Mouse (Mus musculus) cerebellum, postnatal 14 days (tissue): Measurements from ENCODE around the gene Med29.

Source experiments
- DNase-seq, 2 experiments: peaks; one replicate each; pipeline ENCODE4 v3.0.0; 2021; ENCODE audit warnings: mixed read lengths in 2 of 2

The Med29 gene

GRCm38 (mm10) chr7:28351676-28352191, 40.8 kb downstream of the Med29 start:
- no peak for DNase-seq

- DNase-seq = peak; percentile 99
Measured at GRCm38 (mm10) chr7:28350155-28350883, 42.2 kb downstream of the Med29 start, which contains the start of gene Rps16. TSS of gene Rps16 (plus strand) at chr7:28350652.

DNA sequence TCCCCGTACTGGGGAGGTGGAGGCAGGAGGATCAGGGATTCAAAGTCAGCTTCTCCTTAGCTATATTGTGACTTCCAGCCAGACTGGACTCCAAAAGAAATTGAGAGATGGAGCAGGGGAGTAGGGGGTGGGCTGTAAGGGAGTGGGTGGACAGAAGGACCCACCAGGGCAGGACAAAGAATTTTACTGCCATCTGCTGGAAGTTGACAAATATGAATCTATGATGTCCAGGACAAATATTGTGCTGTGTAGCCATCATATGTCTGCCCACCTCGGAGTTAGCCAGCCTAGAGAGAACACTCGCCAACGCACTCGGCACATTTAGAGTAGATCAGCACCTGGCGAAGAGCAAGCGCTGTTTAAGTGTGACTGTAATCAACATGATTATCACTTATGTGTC, 43.9 kb downstream of the Med29 start:
- DNase-seq = peak; percentile 21 to 43

DNA sequence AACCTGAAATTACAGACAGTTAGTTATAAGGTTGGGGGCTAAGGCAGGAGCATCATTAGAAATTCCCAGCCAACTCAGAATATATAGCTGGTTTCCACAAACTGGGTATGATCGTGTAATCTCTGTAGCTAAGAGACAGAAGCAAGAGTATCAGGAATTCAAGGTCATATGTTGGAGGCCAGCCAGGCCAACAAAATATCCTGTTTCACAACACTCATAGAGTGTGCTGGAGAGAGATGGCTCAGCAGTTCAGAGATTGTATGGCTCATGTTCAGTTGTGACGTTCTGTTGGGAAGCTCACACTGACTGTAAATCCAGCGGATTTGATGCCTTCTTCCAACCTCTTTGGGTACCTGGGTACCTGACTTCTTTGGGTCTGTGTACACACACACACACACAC, 44.8 kb downstream of the Med29 start:
- no peak for DNase-seq

DNA sequence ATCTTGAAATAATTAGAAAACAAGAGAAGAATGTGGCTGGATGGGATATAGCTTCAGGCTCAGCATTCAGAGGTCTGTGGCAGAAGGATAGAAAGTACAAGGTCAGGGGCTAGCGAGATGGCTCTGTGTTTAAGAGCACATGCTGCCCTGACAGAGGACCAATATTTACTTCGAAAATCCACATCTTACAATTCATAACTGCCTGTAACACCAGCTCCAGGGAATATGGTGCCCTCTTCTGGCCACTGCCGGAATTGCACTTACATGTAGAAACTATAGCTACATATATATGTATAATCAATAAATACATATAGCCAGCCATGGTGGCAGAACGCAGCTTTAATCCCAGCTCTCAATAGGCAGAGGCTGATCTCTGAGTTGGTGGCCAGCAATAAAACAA, 47.9 kb downstream of the Med29 start:
- peak; percentile 80 to 84 for DNase-seq

- DNase-seq = no peak
Measured at GRCm38 (mm10) chr7:28341381-28341780, 51.1 kb downstream of the Med29 start.

GRCm38 (mm10) chr7:28339213-28339917, 53.1 kb downstream of the Med29 start:
- DNase-seq = peak; percentile 47 to 55

DNA sequence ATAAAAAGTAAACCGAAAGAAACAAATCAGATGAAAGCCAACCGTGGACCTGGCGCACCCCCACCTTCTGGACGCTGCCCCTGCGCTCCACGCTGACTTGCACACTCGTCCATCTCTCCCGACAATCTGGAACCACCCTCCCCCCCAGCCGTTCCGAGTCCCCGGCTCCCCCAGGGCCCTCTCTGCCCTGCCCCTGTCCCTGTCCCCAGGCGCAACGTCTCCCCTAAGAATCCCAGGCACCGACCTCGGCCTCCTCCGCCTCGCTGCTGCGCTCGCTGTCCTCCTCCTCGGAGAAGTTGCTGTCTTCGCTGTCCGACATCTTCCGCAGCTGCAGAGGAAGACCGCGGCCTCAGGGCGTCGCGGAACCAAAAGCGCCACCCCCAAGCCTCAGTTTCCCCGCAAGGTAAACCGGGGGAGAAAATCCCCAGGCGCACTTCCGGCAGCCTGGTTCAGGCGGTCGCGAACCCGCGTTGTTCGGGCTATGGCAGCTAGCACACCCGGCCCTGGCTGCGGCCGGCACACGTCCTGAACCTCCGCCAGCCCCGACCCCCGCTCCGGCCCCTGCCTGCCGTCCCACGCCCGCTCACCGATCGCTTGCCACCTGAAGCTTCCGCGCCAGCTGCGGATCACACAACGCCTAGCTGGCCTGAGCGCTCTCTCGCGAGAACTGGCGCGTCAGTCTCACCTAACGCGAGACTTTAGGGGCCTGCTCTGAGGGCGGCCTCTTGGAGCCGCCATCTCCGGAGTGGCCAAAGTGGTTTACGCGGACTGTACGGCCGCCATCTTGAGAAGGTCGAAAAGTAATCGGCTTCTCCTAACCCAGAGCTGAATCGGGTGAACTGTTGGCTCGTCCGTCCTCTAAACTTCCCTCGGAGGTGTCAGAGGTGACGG, 54.2 kb downstream of the Med29 start, which contains the start of gene Supt5:
Gene Supt5, minus strand, starts transcription at position 639 of the 891 bp plus-strand sequence.
- DNase-seq = peak; percentile 96 to 97
